Mouse (Mus musculus) E14TG2a.4 (cell line): Measurements from ENCODE around the gene Itpr2.

ENCODE experiments used
- CTCF ChIP-seq: conservative IDR thresholded peaks from 2 replicates; pipeline ENCODE4 v1.5.1; 2014; ENCODE audit warnings: low read length
- NANOG ChIP-seq: IDR thresholded peaks from 2 replicates; pipeline ENCODE4 v1.6.1; 2014; ENCODE audit warnings: borderline replicate concordance, low read length, mixed read lengths

DNA sequence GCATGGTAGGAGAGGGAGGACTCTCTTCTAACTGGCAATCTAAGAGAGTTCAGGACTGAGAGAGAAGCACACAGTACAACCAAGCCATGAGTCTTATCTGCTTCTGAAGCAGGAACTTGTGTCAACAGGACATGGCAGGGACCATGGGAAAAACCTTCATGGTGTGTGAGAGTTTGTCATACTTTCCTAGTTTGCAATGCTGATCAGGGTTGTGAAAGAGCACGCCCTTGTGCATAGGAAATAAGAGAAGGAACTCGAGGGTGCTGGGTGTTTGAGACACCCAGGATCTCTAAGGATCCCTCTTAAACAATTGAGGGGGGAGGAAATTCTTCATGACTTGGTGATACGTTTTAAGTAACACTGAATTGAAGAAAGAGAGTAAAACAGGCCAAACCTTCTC is 172.9 kb downstream of the Itpr2 start:
- TF ChIP-seq CTCF (no peak), NANOG (no peak)
